8 mouse cellular contexts compared by ENCODE assay signal in the genomic region with DNA sequence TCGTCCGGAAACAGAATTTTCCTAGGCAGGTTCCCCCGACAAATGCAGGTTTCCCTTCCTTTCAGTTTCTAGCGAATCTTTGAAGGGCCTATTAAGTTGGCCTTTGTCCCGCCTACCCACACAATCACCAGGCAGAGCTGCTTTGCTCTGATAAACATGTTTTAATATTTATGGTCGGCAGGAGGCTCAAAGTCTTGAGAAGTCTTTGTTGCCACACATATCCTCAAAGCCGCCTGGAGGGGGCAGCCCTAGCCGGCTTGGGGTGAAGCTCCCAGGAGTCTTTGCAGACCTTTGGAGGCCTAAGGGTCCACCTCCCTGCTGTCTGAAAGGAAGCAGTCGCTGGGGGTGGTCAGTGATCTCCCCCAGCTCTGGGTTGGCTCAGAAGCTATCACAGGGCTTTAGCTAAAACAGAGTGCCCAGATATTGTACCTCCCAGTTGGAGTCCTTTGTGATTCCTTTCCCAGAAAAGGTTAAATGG. TPM values are rescaled to one million over a fixed set of nuclear protein-coding genes. Genes with fewer than 3 reads are reported as not detected.
DNase-seq lines count a peak whose midpoint lies in the region; ATAC-seq and TF ChIP-seq lines count a peak whose summit lies in the region.

No protein-coding gene starts in this region.

- H3K4me3 ChIP-seq in embryonic facial prominence, embryonic 12.5 days: peak overlapping the region; percentile 67
- H3K4me3 ChIP-seq in heart, embryonic 10.5 days: peak overlapping the region; percentile 91
- peak overlapping the region; percentile 90 for H3K4me3 ChIP-seq in liver, embryonic 12.5 days
- peak overlapping the region; percentile 53 for H3K4me3 ChIP-seq in myocyte
- peak overlapping the region; percentile 94 for H3K4me3 ChIP-seq in stomach, embryonic 15.5 days (replicated peaks)

- no peak for TF ChIP-seq POLR2A in myocyte (IDR thresholded peaks at IDR 0.05; ENCODE audit: insufficient read length, low read depth)

- peaks cover 9% of the 10 kb centered on the region; the same call in 1 of the 2 replicates for H3K4me1 ChIP-seq in embryonic facial prominence, embryonic 12.5 days
- H3K4me1 ChIP-seq in heart, embryonic 10.5 days: peaks cover 31% of the 10 kb centered on the region
- peaks cover 67% of the 10 kb centered on the region for H3K4me1 ChIP-seq in liver, embryonic 12.5 days
- H3K4me1 ChIP-seq in stomach, embryonic 15.5 days: peaks cover 16% of the 10 kb centered on the region

- H3K79me2 ChIP-seq in myocyte (ENCODE audit: control insufficient read depth, insufficient read depth): no peaks in the 10 kb centered on the region

- H3ac ChIP-seq in myocyte (ENCODE audit: control insufficient read depth, insufficient read length): peak overlapping the region; percentile 29

- H3K9ac ChIP-seq in embryonic facial prominence, embryonic 12.5 days: peak overlapping the region; percentile 81
- peak overlapping the region; percentile 93 for H3K9ac ChIP-seq in liver, embryonic 12.5 days
- H3K9ac ChIP-seq in stomach, embryonic 15.5 days: 0 out of 2 replicates have a peak overlapping the region, but pooled peaks have one; percentile 76

- DNase-seq in B cell, adult 2 months: peak; percentile 85 to 88
- peak; percentile 82 for DNase-seq in adrenal gland, postnatal 10 days
- peak; percentile 93 for DNase-seq in heart, embryonic 10.5 days (ENCODE audit: low spot score)
- DNase-seq in kidney, adult 9 months: peak; percentile 89

- WGBS in embryonic facial prominence, embryonic 12.5 days: under 1% methylated on average over 9 of the region's 9 CpGs
- WGBS in heart, embryonic 10.5 days: under 1% methylated on average over 9 of the region's 9 CpGs
- WGBS in liver, embryonic 12.5 days (ENCODE audit: insufficient replicate concordance): under 1% methylated on average over 9 of the region's 9 CpGs
- WGBS in stomach, embryonic 15.5 days: under 1% methylated on average over 9 of the region's 9 CpGs

- no peaks in the 10 kb centered on the region for H3K27me3 ChIP-seq in embryonic facial prominence, embryonic 12.5 days
- H3K27me3 ChIP-seq in heart, embryonic 10.5 days (ENCODE audit: insufficient read depth, poor library complexity, severe bottlenecking): peaks cover 5% of the 10 kb centered on the region; the same call in 1 of the 2 replicates
- no peaks in the 10 kb centered on the region for H3K27me3 ChIP-seq in liver, embryonic 12.5 days (replicated peaks)
- H3K27me3 ChIP-seq in myocyte (ENCODE audit: control insufficient read depth, insufficient read depth, insufficient read length): peaks cover 12% of the 10 kb centered on the region
- no peaks in the 10 kb centered on the region for H3K27me3 ChIP-seq in stomach, embryonic 15.5 days (replicated peaks)

- peak overlapping the region; percentile 36 for H3K27ac ChIP-seq in embryonic facial prominence, embryonic 12.5 days
- peak overlapping the region; percentile 93 for H3K27ac ChIP-seq in heart, embryonic 10.5 days
- peak overlapping the region; percentile 95 for H3K27ac ChIP-seq in liver, embryonic 12.5 days
- H3K27ac ChIP-seq in stomach, embryonic 15.5 days: peak overlapping the region; percentile 95

- peak overlapping the region; percentile 92 for H3K4me2 ChIP-seq in embryonic facial prominence, embryonic 12.5 days (replicated peaks)
- peak overlapping the region; percentile 99 for H3K4me2 ChIP-seq in liver, embryonic 12.5 days
- peak overlapping the region; percentile 100 for H3K4me2 ChIP-seq in myocyte (ENCODE audit: low read depth)
- peak overlapping the region; percentile 99 for H3K4me2 ChIP-seq in stomach, embryonic 15.5 days

- ATAC-seq in embryonic facial prominence, embryonic 12.5 days (ENCODE audit: insufficient number of reproducible peaks, insufficient read depth, low FRiP score, low TSS enrichment): no peak
- peak; percentile 62 for ATAC-seq in liver, embryonic 12.5 days
- ATAC-seq in stomach, embryonic 15.5 days (ENCODE audit: insufficient read depth, low FRiP score, low read depth): peak; percentile 61

- peaks cover 13% of the 10 kb centered on the region; the same call in 1 of the 2 replicates for H3K36me3 ChIP-seq in embryonic facial prominence, embryonic 12.5 days
- peaks cover 21% of the 10 kb centered on the region for H3K36me3 ChIP-seq in heart, embryonic 10.5 days
- H3K36me3 ChIP-seq in liver, embryonic 12.5 days: peaks cover 22% of the 10 kb centered on the region
- H3K36me3 ChIP-seq in myocyte (ENCODE audit: control insufficient read depth, insufficient read depth): no peaks in the 10 kb centered on the region
- peaks cover 12% of the 10 kb centered on the region; the same call in 1 of the 2 replicates for H3K36me3 ChIP-seq in stomach, embryonic 15.5 days

- H3K9me3 ChIP-seq in embryonic facial prominence, embryonic 12.5 days: no peaks in the 10 kb centered on the region
- H3K9me3 ChIP-seq in heart, embryonic 10.5 days: no peaks in the 10 kb centered on the region
- H3K9me3 ChIP-seq in liver, embryonic 12.5 days (replicated peaks): no peaks in the 10 kb centered on the region
- H3K9me3 ChIP-seq in stomach, embryonic 15.5 days: no peaks in the 10 kb centered on the region

TF ChIP-seq in myocyte, 11 proteins besides CTCF, POLR2A, EP300 and RAD21:
- TF ChIP-seq TCF12 (IDR thresholded peaks at IDR 0.05; ENCODE audit: insufficient read depth, poor library complexity, severe bottlenecking) (no peak), POLR2AphosphoS2 (IDR thresholded peaks at IDR 0.05; ENCODE audit: insufficient read length, low read depth) (no peak), MYOG (IDR thresholded peaks at IDR 0.05; ENCODE audit: control insufficient read depth in 1 of 3, insufficient read depth in 1 of 3, insufficient read length in 2 of 3, low read depth in 2 of 3) (no peak), E2F4 (IDR thresholded peaks at IDR 0.05; ENCODE audit: insufficient read depth) (no peak), USF1 (IDR thresholded peaks at IDR 0.05; ENCODE audit: low read depth) (no peak), CEBPB (IDR thresholded peaks at IDR 0.05; ENCODE audit: insufficient read depth, poor library complexity, severe bottlenecking) (no peak), MYOD1 (IDR thresholded peaks at IDR 0.05; ENCODE audit: control insufficient read depth in 1 of 3, insufficient read length in 2 of 3, low read depth in 2 of 3) (no peak), REST (IDR thresholded peaks at IDR 0.05; ENCODE audit: insufficient read depth, insufficient read length) (no peak), SRF (IDR thresholded peaks at IDR 0.05; ENCODE audit: control insufficient read depth, insufficient read length, low read depth) (no peak), MAX (IDR thresholded peaks at IDR 0.05; ENCODE audit: low read depth) (no peak), TCF3 (IDR thresholded peaks at IDR 0.05; ENCODE audit: insufficient read length, low read depth) (no peak)

RNA-seq across cellular contexts. Expression of a gene that starts 0.6 kb away (rescaled TPM):
- 100 to 1,000 TPM; 115 to 121 TPM for total RNA-seq in adrenal gland, postnatal 10 days (2021)
- 88.5 and 89.5 TPM in 2 replicates for polyA plus RNA-seq in embryonic facial prominence, embryonic 12.5 days (2016; fragmentation: Nextera tagmentation; extraction: Ambion mirVana)
- polyA plus RNA-seq in heart, embryonic 10.5 days (2016; fragmentation: Nextera tagmentation; extraction: Ambion mirVana): 46.6 and 73.7 TPM in 2 replicates
- polyA plus RNA-seq in liver, embryonic 12.5 days (2016; fragmentation: Nextera tagmentation; extraction: Ambion mirVana): 99.2 and 102 TPM in 2 replicates
- polyA plus RNA-seq in myocyte (2012; fragmentation: generic; extraction: Trizol): 72.5 TPM
- 124 and 134 TPM in 2 replicates for polyA plus RNA-seq in stomach, embryonic 15.5 days (2015; fragmentation: Nextera tagmentation; extraction: Ambion mirVana)

RNA-seq across cellular contexts. Expression of a gene that starts 13.8 kb away (rescaled TPM):
- total RNA-seq in adrenal gland, postnatal 10 days (2021): not detected
- not detected in 2 replicates for polyA plus RNA-seq in embryonic facial prominence, embryonic 12.5 days (2016; fragmentation: Nextera tagmentation; extraction: Ambion mirVana)
- 0.20 and 0.44 TPM in 2 replicates for polyA plus RNA-seq in heart, embryonic 10.5 days (2016; fragmentation: Nextera tagmentation; extraction: Ambion mirVana)
- not detected in 2 replicates for polyA plus RNA-seq in liver, embryonic 12.5 days (2016; fragmentation: Nextera tagmentation; extraction: Ambion mirVana)
- polyA plus RNA-seq in myocyte (2012; fragmentation: generic; extraction: Trizol): not detected
- not detected in 2 replicates for polyA plus RNA-seq in stomach, embryonic 15.5 days (2015; fragmentation: Nextera tagmentation; extraction: Ambion mirVana)

RNA-seq across cellular contexts. Expression of a gene that starts 17.5 kb away (rescaled TPM):
- 10 to 100 TPM; 19.4 to 23.1 TPM for total RNA-seq in adrenal gland, postnatal 10 days (2021)
- polyA plus RNA-seq in embryonic facial prominence, embryonic 12.5 days (2016; fragmentation: Nextera tagmentation; extraction: Ambion mirVana): 50.7 and 54.0 TPM in 2 replicates
- 39.7 and 39.9 TPM in 2 replicates for polyA plus RNA-seq in heart, embryonic 10.5 days (2016; fragmentation: Nextera tagmentation; extraction: Ambion mirVana)
- polyA plus RNA-seq in liver, embryonic 12.5 days (2016; fragmentation: Nextera tagmentation; extraction: Ambion mirVana): 18.7 and 18.9 TPM in 2 replicates
- 17.4 TPM for polyA plus RNA-seq in myocyte (2012; fragmentation: generic; extraction: Trizol)
- 31.7 and 35.5 TPM in 2 replicates for polyA plus RNA-seq in stomach, embryonic 15.5 days (2015; fragmentation: Nextera tagmentation; extraction: Ambion mirVana)

RNA-seq across cellular contexts. Expression of a gene that starts 30.2 kb away (rescaled TPM):
- total RNA-seq in adrenal gland, postnatal 10 days (2021): not detected
- 0.12 TPM in 1 of 2 replicates, not detected in the other for polyA plus RNA-seq in embryonic facial prominence, embryonic 12.5 days (2016; fragmentation: Nextera tagmentation; extraction: Ambion mirVana)
- not detected in 2 replicates for polyA plus RNA-seq in heart, embryonic 10.5 days (2016; fragmentation: Nextera tagmentation; extraction: Ambion mirVana)
- polyA plus RNA-seq in liver, embryonic 12.5 days (2016; fragmentation: Nextera tagmentation; extraction: Ambion mirVana): not detected in 2 replicates
- 0.07 TPM for polyA plus RNA-seq in myocyte (2012; fragmentation: generic; extraction: Trizol)
- polyA plus RNA-seq in stomach, embryonic 15.5 days (2015; fragmentation: Nextera tagmentation; extraction: Ambion mirVana): 0.09 TPM in 1 of 2 replicates, not detected in the other

RNA-seq across cellular contexts. Expression of a gene that starts 30.3 kb away (rescaled TPM):
- total RNA-seq in adrenal gland, postnatal 10 days (2021): 10 to 100 TPM; 60.6 to 63.9 TPM
- polyA plus RNA-seq in embryonic facial prominence, embryonic 12.5 days (2016; fragmentation: Nextera tagmentation; extraction: Ambion mirVana): 103 and 105 TPM in 2 replicates
- polyA plus RNA-seq in heart, embryonic 10.5 days (2016; fragmentation: Nextera tagmentation; extraction: Ambion mirVana): 63.7 and 69.6 TPM in 2 replicates
- polyA plus RNA-seq in liver, embryonic 12.5 days (2016; fragmentation: Nextera tagmentation; extraction: Ambion mirVana): 29.7 and 29.9 TPM in 2 replicates
- 42.8 TPM for polyA plus RNA-seq in myocyte (2012; fragmentation: generic; extraction: Trizol)
- polyA plus RNA-seq in stomach, embryonic 15.5 days (2015; fragmentation: Nextera tagmentation; extraction: Ambion mirVana): 74.6 and 80.5 TPM in 2 replicates

Comparison
In these comparisons a context has a peak if more than half of its experiments do, and no peak if none do; other contexts are left out.
1. H3K27ac ChIP-seq: peak in every context shown above with its lines; median percentile 95 in liver, embryonic 12.5 days; 95 in stomach, embryonic 15.5 days; 93 in heart, embryonic 10.5 days; 36 in embryonic facial prominence, embryonic 12.5 days.